Mouse (Mus musculus) hindbrain, embryonic 14.5 days (tissue): Measurements from ENCODE around the gene Gm45337. TPM values are rescaled to one million over a fixed set of nuclear protein-coding genes. Genes with fewer than 3 reads are reported as not detected.
A peak's percentile ranks its signal among the peaks of the same experiment; 100 is the strongest.

Experiments
- ATAC-seq: fragments of 200-750 bp; cut with Nextera tagmentation; 2 replicates; pipeline ENCODE4 v1.8.0; 2017; ENCODE audit warnings: moderate number of reproducible peaks, mild to moderate bottlenecking, moderate TSS enrichment, moderate library complexity; ENCODE audit not compliant: low FRiP score
- DNase-seq: peaks from one replicate; pipeline ENCODE4 v3.0.0-alpha.2; 2015; ENCODE audit warnings: low spot score
- H3K27ac ChIP-seq: fragments of 300-500 bp; sonication (generic); 2 replicates; pipeline ENCODE4 v1.5.1; 2014; ENCODE audit warnings: mild to moderate bottlenecking, moderate library complexity
- H3K27me3 ChIP-seq: fragments of 300-500 bp; sonication (generic); 2 replicates; pipeline ENCODE4 v1.6.1; 2014; ENCODE audit warnings: mild to moderate bottlenecking, low read length, mixed read lengths; ENCODE audit not compliant: control insufficient read depth, insufficient read depth
- H3K36me3 ChIP-seq: fragments of 300-500 bp; sonication (generic); replicated peaks from 2 replicates; pipeline ENCODE4 v1.6.1; 2014; ENCODE audit not compliant: control insufficient read depth, insufficient read depth
- H3K4me1 ChIP-seq: fragments of 300-500 bp; sonication (generic); replicated peaks from 2 replicates; pipeline ENCODE4 v1.6.1; 2014; ENCODE audit warnings: antibody characterized with exemption, low read length, mixed read lengths; ENCODE audit not compliant: control insufficient read depth, insufficient read depth
- H3K4me2 ChIP-seq: fragments of 300-500 bp; sonication (generic); replicated peaks from 2 replicates; pipeline ENCODE4 v1.6.1; 2014; ENCODE audit warnings: mild to moderate bottlenecking, moderate library complexity
- H3K4me3 ChIP-seq: fragments of 300-500 bp; sonication (generic); replicated peaks from 2 replicates; pipeline ENCODE4 v1.5.1; 2014; ENCODE audit warnings: mild to moderate bottlenecking, low read length
- H3K9ac ChIP-seq: fragments of 300-500 bp; sonication (generic); 2 replicates; pipeline ENCODE4 v1.6.1; 2014
- H3K9me3 ChIP-seq: fragments of 300-500 bp; sonication (generic); 2 replicates; pipeline ENCODE4 v1.6.1; 2016; ENCODE audit warnings: low read length; ENCODE audit not compliant: control insufficient read depth
- WGBS: fragments of 180-500 bp; shearing (Covaris S2); extraction: QIAGEN DNeasy Blood & Tissue Kit; methylation state at CpG from one replicate; pipeline ENCODE4 v1.1.7; 2014; 5-methylcytosine and 5-hydroxymethylcytosine counted together
- polyA plus RNA-seq: library from polyadenylated mRNA; unstranded; fragments of >200 nt; fragmentation: Nextera tagmentation; extraction: Ambion mirVana; gene quantifications from 2 replicates; pipeline ENCODE4 v1.2.1, GENCODE M21; 2014

Gm45337 gene
- polyA plus RNA-seq, 1 experiment from 2014 or later = 0.15 TPM

- Histone ChIP-seq H3K9ac (peak overlapping the region; percentile 99), H3K27ac (peak overlapping the region; percentile 97), H3K27me3 (peaks cover 6% of the 10 kb centered on the region; the same call in 1 of the 2 replicates), H3K9me3 (no peaks in the 10 kb centered on the region), H3K36me3 (peaks cover 8% of the 10 kb centered on the region; the same call in 1 of the 2 replicates), H3K4me1 (peaks cover 61% of the 10 kb centered on the region), H3K4me2 (peak overlapping the region; percentile 72), H3K4me3 (peak overlapping the region; percentile 92)
- no peak for DNase-seq
- no peak for ATAC-seq
- 14% methylated on average over 6 of the region's 6 CpGs for WGBS
Observed at GRCm38 (mm10) chr7:142093696-142094240, 50.6 kb downstream of the Gm45337 start.

Other genes with a start within 250 kb of the Gm45337 start
- 71.9 and 82.7 TPM in 2 replicates for gene Tollip, start 226.1 kb downstream of the Gm45337 start, polyA plus RNA-seq
- 23.3 and 24.8 TPM in 2 replicates for gene Brsk2, start 194.9 kb downstream of the Gm45337 start, polyA plus RNA-seq
- gene Mob2, start 83.5 kb downstream of the Gm45337 start, polyA plus RNA-seq = 46.4 and 50.2 TPM in 2 replicates
- gene Dusp8, start 48.8 kb downstream of the Gm45337 start, polyA plus RNA-seq = 133 and 142 TPM in 2 replicates
- gene Gm45618, start 23.9 kb downstream of the Gm45337 start, polyA plus RNA-seq = not detected in 2 replicates
- gene Gm39115, start 8.6 kb downstream of the Gm45337 start, polyA plus RNA-seq = not detected in 2 replicates
- gene Gm29735, start 12.5 kb upstream of the Gm45337 start, polyA plus RNA-seq = not detected in 2 replicates
- not detected in 2 replicates for gene Gm4553, start 21.1 kb upstream of the Gm45337 start, polyA plus RNA-seq
- gene Krtap5-2, start 31.4 kb upstream of the Gm45337 start, polyA plus RNA-seq = not detected in 2 replicates
- gene Gm10153, start 45.8 kb upstream of the Gm45337 start, polyA plus RNA-seq = not detected in 2 replicates
- not detected in 2 replicates for gene Krtap5-3, start 56.8 kb upstream of the Gm45337 start, polyA plus RNA-seq
- gene Gm7579, start 67.3 kb upstream of the Gm45337 start, polyA plus RNA-seq = not detected in 2 replicates
- gene Krtap5-5, start 85.4 kb upstream of the Gm45337 start, polyA plus RNA-seq = not detected in 2 replicates
- not detected in 2 replicates for gene Gm40460, start 96.5 kb upstream of the Gm45337 start, polyA plus RNA-seq
- gene Gm2431, start 113.7 kb upstream of the Gm45337 start, polyA plus RNA-seq = not detected in 2 replicates
- not detected in 2 replicates for gene Gm4559, start 129.8 kb upstream of the Gm45337 start, polyA plus RNA-seq
- gene Krtap5-1, start 152.5 kb upstream of the Gm45337 start, polyA plus RNA-seq = not detected in 2 replicates
- not detected in 2 replicates for gene Krtap5-4, start 158.9 kb upstream of the Gm45337 start, polyA plus RNA-seq
- 6.4 and 7.3 TPM in 2 replicates for gene Ifitm10, start 229.1 kb upstream of the Gm45337 start, polyA plus RNA-seq
- not detected in 2 replicates for gene Gm49369, start 238.1 kb upstream of the Gm45337 start, polyA plus RNA-seq
- 313 and 325 TPM in 2 replicates for gene Ctsd, start 243.4 kb upstream of the Gm45337 start, polyA plus RNA-seq